Mouse (Mus musculus): Measurements from ENCODE around the gene Btf3l4.

Btf3l4 gene

GRCm38 (mm10) chr4:108825677-108826076 is 7.7 kb downstream of the Btf3l4 start:
- no peak for DNase-seq (ENCODE audit: low read depth, low spot score)

DNA sequence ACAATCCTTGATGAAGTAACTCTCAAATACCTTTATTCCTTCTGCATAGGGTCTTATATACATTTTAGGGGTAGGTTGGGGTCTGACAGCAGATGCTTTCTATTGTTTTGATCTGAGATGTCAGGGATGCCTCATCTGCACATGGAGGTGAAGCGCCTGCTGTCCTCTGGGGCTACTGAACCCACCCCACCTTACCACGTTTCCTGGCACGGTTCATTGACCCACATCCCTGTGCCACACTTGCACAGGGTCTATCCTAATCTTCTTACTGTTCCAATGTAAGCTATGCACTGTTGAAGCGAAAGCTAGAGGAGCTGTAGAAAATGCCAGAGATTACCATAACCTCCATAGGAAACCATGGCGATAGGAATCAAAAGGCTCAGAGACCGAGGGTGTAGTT is 21.9 kb downstream of the Btf3l4 start:
- no peak for DNase-seq (ENCODE audit: low read depth, low spot score)

GRCm38 (mm10) chr4:108811142-108811541 is 22.3 kb downstream of the Btf3l4 start:
- no peak for DNase-seq (ENCODE audit: low read depth, low spot score)

- no peak for DNase-seq (ENCODE audit: low read depth, low spot score)
Observed at GRCm38 (mm10) chr4:108803535-108803934, 29.9 kb downstream of the Btf3l4 start.

DNA sequence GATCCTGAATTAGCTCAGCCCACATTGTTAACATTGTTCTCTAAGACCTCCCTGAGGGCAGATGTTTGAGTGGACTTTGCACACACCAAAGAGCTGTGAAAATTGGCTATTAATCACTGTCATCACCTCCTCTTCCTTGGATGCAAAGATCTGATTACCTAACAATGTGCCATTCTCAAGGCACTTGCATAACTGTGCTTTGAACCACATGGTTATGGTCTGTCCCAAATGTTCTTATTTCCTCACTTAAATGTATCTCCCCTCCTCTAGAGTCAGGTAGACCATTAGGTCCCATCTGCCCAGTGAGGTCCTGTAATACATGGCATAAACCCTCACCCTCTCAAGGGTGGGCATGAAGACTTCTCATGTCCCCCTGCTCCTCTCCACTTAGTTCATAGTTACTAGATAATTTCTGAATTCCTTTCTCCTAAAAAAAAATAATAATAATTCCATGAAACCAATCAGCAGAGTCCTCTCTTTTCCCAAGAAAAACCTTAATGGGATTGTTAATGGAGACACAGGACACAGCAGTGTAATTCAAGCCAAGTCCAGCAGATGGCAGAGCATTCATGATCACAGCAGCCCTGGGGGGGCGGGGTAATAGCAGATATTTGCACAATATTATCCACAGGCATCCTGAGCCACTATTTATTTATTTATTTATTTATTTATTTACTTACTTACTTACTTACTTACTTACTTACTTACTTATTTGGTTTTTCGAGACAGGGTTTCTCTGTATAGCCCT is 35.2 kb downstream of the Btf3l4 start:
- DNase-seq (ENCODE audit: low read depth, low spot score), result peak; percentile 26

GRCm38 (mm10) chr4:108796701-108797100 is 36.7 kb downstream of the Btf3l4 start:
- no peak for DNase-seq (ENCODE audit: low read depth, low spot score)

GRCm38 (mm10) chr4:108793941-108794340 is 39.5 kb downstream of the Btf3l4 start:
- no peak for DNase-seq (ENCODE audit: low read depth, low spot score)

DNA sequence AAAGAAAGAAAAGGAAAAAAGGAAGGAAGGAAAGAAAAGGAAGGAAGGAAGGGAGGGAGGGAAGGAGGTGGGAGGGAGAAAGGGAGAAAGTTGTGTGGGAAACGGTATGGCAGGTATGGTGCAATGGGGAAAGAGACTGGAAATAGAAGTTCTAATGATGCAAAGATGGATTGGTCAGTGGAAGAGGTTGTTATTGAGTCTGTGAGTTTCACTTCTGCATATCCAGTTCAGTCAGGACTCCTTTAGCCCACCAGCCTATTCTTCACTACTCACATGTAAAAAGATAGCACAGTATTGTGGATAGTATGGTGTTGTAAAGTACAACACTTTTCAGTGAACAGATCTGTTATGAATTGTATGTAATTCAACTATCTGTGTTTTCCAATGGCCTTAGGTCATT is 42.9 kb downstream of the Btf3l4 start:
- DNase-seq (ENCODE audit: low read depth, low spot score), result no peak

DNA sequence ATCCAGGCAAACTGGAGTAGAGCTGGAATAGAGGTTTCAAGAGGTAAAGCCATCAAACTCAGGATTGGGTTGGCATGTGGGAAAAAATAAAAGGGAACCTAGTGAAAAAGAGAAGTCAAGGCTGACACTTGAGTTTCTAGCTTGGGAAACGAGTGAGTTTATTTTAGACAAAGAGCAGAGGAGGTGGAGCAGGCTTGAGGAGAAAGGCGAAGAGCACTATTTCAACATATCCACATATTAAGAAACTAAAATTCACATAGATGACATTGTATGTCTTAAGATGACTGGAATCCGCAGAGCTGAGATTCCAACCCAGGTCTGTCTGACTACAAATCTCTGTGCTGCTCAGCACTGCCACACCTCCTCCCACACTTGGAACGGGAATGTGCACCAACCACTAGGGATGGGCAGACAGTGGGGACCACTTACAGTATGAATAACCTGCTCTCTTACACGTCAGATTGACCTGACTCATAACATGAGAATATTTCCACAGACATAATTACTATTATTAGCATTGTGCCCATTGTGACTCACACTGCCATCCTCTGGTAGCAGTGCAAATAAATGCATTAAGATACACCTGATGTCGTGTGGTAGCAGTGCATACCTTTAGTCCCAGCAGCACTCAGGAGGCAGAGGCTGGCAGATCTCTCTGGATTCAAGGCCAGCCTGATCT is 44.0 kb downstream of the Btf3l4 start:
- DNase-seq (ENCODE audit: low read depth, low spot score), result no peak

GRCm38 (mm10) chr4:108782421-108783085 is 50.9 kb downstream of the Btf3l4 start:
- DNase-seq (ENCODE audit: low read depth, low spot score), result no peak

GRCm38 (mm10) chr4:108781596-108781995 is 51.8 kb downstream of the Btf3l4 start:
- DNase-seq (ENCODE audit: low read depth, low spot score), result no peak

DNA sequence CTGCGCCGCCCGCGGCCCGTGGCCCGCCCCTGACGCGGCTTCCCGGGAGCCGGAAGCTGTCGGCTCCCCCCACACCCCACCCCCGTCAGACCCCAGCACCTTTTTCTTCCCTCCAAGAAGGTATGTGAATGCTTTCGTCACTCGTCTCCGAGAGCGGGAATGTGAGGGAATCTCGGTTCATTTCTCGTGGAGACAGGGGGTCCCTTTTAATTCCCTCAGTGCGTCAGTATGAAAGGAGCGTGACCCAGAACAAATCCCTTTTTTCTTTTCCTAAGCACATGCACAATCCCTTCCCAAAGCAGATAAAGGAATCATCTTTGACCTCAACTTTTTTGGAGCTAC is 52.6 kb downstream of the Btf3l4 start:
- peak; percentile 63 for DNase-seq (ENCODE audit: low read depth, low spot score)

GRCm38 (mm10) chr4:108780057-108780863 is 53.2 kb downstream of the Btf3l4 start, which contains the start of gene Zfyve9:
Gene Zfyve9, minus strand, starts transcription at chr4:108780798.
- peak; percentile 62 for DNase-seq (ENCODE audit: low read depth, low spot score)

GRCm38 (mm10) chr4:108779763-108780056 is 53.7 kb downstream of the Btf3l4 start:
- DNase-seq (ENCODE audit: low read depth, low spot score), result no peak

DNA sequence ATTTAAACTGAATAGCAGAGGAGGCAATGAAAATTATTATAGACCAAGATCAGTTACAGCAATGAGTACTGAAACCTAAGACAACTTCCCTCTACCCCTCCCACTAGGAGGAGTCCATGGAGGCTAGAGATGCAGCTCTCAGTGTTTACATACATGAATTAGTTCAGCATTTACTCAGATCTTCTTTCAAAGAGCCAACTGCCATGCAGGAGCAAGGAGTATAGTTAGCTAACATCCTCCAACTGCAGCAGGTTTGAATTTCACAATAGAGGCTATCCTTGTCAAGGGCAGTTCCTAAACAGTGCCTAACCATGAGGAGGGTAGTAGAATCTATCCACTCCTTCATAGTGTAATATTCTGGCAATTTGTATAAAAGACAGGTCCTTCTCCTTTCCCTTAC is 64.9 kb downstream of the Btf3l4 start:
- no peak for DNase-seq (ENCODE audit: low read depth, low spot score)
